Mouse (Mus musculus) T-helper 1 cell (primary cell): ENCODE data around the gene Hist1h4a.

Experiments used
- in situ Hi-C: fragments of 300-600 bp; cut with MboI, MseI; formaldehyde crosslinking; loops from one replicate; pipeline ENCODE4 v1.15.1; 2025; ENCODE audit warnings: high pct_unique_total_duplicates

The Hist1h4a gene

DNA sequence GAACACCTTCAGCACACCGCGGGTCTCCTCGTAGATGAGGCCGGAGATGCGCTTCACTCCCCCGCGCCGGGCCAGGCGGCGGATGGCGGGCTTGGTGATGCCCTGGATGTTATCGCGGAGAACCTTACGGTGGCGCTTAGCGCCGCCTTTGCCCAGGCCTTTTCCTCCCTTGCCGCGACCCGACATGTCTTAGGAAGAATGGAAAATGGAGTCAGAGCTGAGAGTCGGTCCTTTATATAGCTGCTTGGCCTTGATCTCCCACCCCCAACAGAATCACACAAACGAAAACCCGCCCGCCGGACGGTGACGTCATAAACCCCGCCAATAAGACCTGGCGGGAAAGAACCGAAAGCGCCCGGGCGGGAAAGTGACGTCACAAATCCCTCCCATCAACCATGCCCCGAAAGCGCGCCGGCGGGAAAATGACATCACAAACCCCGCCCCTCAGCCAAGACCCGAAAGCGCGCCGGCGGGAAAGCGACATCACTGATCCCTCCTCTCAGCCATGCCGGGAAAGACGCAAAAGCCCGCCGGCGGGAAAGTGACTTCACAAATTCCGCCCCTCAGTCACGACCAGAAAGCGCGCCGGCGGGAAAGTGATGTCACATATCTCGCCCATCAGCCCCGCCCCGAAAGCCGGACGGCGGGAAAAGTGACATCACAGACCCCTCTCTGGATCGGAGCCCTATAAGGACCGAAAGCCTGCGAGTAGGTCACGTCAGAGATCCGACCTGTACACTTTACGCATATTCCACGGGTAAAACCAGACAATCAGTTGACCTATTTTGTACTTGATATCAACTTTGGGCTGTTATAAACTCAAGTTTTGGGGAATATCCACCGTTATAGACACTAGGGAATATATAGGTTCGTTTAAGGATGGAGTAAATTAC is at the start of gene Hist1h4a:
TSS of gene Hist1h4a (minus strand) at position 259 of the 893 bp plus-strand sequence.
- in situ Hi-C loops: loop anchor here (10.0 to 25.0 kb wide), 3 partner anchors 854 to 1974 kb away; partner anchors contain the start of genes Gmnn, Hist1h1b, Hist1h2an and Hist1h2bp

DNA sequence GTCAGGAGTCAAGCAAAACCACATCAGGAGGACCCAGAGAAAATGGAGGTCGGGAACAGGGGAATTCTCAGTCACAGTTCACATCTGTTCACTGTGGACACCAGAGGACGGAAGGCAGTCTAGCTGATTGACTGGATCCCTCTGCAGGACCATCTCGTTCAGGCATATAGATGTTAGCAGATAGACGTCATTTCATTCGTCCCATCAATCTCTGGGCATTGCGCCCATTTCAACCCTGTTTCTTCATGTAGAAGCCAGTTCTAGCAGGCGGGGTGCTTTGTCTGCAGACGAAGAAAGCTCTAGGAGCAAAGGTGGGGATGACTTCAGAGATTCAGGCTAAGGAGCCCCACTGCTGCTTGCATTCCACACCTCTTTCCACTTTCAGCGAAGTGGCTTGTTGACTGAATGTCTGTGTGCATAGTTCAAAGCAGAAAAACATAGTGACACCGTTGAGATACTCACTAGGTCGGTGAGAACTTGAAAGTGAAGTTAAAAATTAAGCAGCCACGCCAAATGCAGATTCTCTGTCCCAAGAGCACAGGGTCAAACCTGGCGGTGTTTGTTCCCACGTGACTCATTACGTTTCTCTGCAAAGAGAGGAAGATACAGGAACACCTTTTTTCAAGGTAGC is 45.5 kb upstream of the Hist1h4a start, which contains the start of gene Slc17a2:
TSS of gene Slc17a2 (plus strand) at position 572 of the 631 bp plus-strand sequence.
- in situ Hi-C loops: no loop called here

DNA sequence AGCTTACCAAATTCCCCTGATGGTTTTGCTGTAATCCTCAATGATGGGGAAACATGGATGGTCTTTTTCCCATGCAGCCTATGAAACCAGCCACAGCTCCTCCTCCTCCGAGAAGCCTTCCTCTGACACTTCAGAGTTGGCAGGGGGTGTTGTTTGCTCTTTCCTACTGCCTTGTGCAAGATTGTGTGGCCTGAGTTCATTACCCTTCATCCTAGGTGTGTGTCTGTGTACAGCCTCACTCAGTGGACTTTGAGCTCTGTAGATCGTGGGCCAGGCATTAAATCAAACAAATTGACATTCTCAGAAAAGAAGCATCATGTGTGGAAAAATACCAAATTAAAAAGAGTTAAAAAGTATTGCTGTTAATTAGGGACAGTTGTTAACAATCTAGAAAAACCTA is 43.5 kb upstream of the Hist1h4a start:
- in situ Hi-C loops: loop anchor here (5.0 kb wide), 1 partner anchor 508 kb away; no protein-coding TSS in a partner anchor

DNA sequence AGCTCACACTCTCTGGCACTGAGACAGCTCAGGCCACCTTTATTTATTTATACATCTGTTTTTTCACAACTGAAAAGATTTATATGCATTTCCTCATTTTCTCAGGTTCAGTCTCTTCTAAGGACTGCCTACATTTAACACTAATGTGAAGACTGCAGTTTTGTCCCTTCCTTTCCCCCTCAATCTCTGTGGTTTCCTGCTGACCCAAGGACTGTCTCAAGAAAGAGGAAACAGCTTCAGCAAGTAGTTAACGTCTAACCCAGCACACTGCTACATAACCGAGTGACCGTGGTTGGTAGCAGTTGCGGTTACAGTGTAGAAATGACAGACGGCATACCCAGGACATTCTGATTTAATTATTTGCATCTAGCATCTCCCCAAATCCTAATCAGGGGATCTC is 38.4 kb upstream of the Hist1h4a start:
- in situ Hi-C loops: loop anchor here (5.0 kb wide), 1 partner anchor 73 kb away; no protein-coding TSS in a partner anchor

DNA sequence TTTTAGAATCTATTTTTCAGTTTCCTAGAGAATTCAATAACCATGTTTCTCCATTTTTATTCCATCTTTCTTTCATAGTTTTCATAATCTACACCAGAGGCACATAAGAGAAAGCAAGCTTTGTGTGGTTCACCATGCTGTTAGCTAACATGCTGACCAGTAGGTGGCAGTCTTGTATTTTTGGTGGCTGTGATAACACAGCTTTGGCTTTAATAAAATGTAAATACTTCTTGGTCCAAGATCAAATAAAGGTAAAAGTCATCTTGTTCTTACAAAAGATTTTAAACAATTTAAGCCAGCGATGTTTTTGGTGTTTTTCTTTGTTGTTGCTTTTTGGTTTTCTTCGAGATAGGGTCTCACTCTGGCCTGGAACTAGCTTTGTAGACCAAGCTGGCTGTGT is 31.5 kb upstream of the Hist1h4a start:
- in situ Hi-C loops: no loop called here

DNA sequence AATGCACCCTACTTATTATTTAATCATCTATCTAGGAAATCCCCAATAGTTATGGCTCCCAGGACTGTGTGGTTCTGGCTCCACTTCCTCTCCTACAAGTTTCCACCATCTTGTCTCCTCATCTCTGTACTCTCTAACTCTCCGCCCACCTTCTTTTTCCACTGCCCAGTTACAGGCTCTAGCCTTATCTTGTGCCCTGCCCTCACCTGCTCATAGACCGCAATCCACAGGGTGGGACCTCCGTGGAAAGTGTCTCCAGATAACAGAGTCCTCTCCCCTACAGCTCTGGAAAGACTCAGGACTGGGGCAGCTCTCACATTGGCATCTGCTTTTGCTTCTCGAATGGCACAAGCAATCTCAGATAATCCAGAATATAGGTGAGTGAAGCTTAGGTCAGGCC is 18.0 kb upstream of the Hist1h4a start:
- in situ Hi-C loops: no loop called here

DNA sequence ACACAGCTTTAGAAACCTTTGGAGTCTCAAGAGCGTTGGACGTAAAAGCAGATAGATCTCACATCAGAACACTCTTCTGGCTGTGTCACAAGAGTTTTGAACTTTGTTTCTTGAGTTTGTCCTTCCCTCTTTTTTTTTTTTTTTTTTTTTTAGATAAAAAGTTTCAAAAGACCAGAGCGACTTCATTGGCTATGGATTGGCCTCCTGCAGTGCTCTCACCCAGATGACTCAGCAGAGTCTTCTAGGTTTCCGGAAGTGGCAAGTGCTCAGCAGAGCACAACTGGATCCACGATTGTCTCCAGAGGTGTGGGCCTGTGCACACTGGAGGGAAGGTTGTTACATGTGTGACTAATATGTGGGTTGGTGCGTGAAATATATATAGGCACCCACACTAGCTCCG is 17.3 kb upstream of the Hist1h4a start:
- in situ Hi-C loops: no loop called here

DNA sequence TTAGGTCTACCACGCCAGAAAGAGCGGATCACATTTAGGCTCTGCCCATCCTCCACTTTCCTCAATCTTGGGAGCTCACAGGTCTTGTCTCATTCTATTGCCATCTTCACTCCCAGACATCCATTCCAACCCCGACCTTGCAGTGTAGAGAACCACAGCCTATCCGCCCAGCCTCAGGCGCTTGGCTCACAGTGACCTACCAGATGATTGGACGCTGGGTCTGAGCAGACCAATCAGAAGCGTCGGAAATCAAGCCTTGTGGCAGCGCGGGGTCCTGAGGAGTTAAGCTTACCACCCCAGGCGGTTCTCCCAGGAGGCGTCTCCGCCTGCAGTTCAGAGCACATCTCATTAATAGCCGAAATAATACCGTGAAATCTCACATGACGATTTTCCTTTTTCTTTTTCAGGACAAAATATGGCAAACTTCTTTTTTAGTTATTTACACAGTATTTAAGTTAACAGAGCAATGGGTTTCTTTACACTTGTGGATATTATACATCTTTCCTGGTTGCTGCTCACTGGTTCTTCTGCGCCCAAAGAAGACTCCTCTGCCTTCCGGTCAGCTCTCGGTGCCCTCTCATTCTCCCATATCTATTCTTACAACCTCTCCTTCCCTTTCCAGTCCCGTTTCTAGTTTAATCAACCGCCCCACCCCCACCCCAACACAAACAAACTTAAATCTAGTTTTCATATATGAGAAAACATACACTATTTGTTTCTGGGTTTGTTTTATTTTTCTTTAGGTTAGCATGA is 11.7 kb upstream of the Hist1h4a start:
- in situ Hi-C loops: loop anchor here (25.0 kb wide), 2 partner anchors 990 to 1985 kb away; partner anchors contain the start of genes Gmnn, Hist1h1b, Hist1h2an and Hist1h2bp

DNA sequence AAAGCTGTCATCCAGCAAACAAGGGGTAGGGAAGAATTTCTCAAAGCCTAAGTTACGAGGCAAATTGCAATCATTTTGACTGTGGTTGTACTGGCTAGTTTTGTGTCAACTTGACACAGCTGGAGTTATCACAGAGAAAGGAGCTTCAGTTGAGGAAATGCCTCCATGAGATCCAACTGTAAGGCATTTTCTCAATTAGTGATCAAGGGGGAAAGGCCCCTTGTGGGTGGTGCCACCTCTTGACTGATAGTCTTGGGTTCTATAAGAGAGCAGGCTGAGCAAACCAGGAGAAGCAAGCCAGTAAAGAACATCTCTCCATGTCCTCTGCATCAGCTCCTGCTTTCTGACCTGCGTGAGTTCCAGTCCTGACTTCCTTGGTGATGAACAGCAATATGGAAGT is 8.6 kb upstream of the Hist1h4a start, which contains the start of gene Trim38:
TSS of gene Trim38 (plus strand) at position 301 of the 400 bp plus-strand sequence.
- in situ Hi-C loops: loop anchor here (10.0 to 25.0 kb wide), 3 partner anchors 845 to 1982 kb away; partner anchors contain the start of genes Gmnn, Hist1h1b, Hist1h2an and Hist1h2bp

DNA sequence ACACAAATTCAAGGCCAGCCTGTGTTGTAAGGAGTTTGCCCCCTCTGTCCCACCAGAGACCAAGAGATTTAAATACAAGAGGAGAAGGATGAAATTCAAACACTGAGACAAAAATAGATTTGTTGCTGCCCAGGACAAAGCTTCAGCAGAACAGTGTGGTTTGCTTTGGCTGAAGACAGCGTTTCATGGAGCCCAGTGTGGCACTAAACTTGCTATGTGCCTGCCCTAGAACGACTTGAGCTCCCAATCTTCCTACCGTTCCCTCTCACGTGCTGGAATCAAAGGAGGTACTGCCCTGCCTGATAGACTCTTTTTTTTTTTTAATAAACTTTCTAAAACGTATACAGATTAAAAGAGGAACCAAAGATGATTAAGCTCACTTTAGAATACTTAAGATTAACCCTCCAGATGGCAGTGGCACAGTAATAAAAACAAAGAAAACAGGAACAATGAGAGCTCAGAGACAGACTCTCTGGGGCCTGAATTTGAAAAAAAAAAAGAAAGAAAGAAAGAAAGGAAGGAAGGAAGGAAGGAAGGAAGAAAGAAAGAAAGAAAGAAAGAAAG is 7.9 kb upstream of the Hist1h4a start:
- in situ Hi-C loops: loop anchor here (10.0 to 25.0 kb wide), 3 partner anchors 846 to 1982 kb away; partner anchors contain the start of genes Gmnn, Hist1h1b, Hist1h2an and Hist1h2bp

DNA sequence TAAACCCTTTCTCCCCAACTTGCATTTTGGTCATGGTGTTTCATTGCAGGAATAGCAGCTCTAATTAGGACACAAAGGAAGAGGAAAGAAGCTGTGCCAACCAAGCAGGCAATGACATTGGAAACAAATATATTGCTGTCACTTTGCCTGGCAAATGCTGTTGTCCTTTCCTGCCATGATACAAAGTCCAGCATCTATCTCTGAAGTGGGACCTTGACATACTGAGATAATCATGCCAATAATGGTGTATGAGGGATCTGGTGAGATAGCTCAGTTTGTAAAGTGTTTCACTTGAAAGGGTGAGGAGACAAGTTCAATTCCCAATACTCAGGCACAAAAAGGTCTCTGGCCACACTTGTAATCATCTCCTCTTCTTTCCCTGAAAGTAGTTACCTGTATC is 5.7 kb upstream of the Hist1h4a start:
- in situ Hi-C loops: loop anchor here (10.0 to 25.0 kb wide), 3 partner anchors 848 to 1979 kb away; partner anchors contain the start of genes Gmnn, Hist1h1b, Hist1h2an and Hist1h2bp

DNA sequence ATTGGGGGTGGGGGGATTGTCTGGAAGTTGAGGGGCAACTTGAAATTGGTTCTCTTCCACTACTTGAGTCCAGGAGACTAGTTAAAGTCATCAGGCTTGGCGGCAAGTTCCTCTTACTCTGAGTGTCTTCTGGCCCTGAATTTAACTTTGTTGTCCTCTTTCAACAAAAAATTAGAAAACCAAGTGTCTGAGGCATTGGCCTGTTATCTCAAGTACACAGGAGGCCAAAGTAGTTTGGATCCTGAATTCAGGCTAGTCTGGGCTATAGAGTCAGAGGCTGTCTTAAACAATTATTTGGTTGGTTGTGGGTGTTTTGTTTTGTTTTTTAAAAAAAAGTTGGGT is 4.1 kb upstream of the Hist1h4a start:
- in situ Hi-C loops: loop anchor here (10.0 to 25.0 kb wide), 3 partner anchors 850 to 1978 kb away; partner anchors contain the start of genes Gmnn, Hist1h1b, Hist1h2an and Hist1h2bp

DNA sequence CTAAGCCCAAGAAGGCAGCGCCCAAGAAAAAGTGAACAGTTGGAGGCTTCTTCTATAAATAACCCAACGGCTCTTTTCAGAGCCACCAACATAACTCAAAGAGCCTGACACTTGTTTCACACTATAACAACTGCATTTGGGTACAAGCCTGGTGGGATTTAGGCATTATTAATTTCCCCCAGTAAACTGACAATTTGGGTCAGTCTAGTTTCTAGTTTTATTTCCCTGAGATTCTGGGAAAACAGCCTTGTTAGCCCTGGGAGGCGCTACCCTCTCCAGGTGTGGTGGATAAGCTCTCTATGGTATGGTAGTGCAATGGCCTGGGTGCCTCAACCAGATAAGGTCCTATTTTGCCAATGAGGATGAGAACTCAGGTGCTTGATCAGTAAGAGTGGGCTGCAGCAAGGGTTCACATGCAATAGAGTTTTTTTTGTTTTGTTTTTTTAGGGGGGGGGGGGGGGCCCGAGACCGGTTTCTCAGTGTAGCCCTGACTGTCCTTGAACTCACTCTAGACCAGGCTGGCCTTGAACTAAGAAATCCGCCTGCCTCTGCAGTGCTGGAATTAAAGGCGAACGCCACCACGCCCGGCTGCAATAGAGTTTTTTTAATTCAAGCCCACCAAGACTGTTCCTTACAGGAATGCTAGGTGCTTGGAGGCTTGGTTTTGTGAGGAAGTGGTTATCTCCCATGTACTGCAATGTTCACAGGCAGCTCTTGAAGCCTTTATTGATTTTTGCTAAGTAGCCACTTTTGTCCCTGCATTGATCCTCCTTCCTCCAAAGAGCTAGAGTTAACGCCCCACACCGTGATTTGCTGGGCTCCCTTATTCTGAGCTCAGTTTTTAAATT is 3.5 kb upstream of the Hist1h4a start:
- in situ Hi-C loops: loop anchor here (10.0 to 25.0 kb wide), 3 partner anchors 850 to 1977 kb away; partner anchors contain the start of genes Gmnn, Hist1h1b, Hist1h2an and Hist1h2bp

DNA sequence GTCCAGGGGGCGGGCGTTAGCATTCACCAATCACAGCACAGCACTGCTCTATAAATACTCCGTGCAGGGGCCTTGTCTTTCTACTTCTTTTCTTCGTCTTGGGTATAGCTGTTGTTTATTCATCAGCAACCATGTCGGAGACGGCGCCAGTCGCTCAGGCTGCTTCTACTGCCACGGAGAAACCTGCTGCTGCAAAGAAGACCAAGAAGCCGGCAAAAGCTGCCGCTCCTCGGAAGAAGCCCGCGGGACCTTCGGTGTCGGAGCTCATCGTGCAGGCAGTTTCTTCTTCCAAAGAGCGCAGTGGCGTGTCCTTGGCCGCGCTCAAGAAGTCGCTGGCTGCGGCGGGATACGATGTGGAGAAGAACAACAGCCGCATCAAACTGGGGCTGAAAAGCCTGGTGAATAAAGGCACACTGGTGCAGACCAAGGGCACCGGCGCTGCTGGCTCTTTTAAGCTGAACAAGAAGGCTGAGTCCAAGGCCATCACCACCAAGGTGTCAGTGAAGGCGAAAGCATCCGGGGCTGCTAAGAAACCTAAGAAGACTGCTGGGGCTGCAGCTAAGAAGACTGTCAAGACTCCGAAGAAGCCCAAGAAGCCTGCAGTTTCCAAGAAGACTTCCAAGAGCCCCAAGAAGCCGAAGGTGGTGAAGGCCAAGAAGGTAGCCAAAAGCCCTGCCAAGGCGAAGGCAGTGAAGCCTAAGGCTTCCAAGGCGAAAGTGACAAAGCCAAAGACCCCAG is 2.7 kb upstream of the Hist1h4a start, which contains the start of gene Hist1h1a:
TSS of gene Hist1h1a (plus strand) at position 81 of the 738 bp plus-strand sequence.
- in situ Hi-C loops: loop anchor here (10.0 to 25.0 kb wide), 3 partner anchors 851 to 1976 kb away; partner anchors contain the start of genes Gmnn, Hist1h1b, Hist1h2an and Hist1h2bp

DNA sequence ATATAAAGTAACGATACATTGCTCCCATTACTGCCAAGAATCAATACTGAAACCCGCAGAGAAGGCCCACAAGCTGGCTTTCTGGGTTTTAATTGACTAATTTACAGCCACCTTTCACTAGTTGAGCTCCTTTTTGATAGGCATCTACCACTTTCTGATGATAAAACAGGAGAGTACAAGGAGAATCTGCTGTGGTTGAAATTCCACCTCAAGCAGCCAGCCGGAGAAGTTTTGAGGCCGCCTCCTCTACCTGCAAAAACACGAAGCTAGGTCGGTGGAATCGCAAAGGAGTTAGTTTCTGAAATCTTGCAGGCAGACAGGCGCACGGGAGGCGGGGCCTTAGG is 2.2 kb upstream of the Hist1h4a start:
- in situ Hi-C loops: loop anchor here (10.0 to 25.0 kb wide), 3 partner anchors 852 to 1976 kb away; partner anchors contain the start of genes Gmnn, Hist1h1b, Hist1h2an and Hist1h2bp

DNA sequence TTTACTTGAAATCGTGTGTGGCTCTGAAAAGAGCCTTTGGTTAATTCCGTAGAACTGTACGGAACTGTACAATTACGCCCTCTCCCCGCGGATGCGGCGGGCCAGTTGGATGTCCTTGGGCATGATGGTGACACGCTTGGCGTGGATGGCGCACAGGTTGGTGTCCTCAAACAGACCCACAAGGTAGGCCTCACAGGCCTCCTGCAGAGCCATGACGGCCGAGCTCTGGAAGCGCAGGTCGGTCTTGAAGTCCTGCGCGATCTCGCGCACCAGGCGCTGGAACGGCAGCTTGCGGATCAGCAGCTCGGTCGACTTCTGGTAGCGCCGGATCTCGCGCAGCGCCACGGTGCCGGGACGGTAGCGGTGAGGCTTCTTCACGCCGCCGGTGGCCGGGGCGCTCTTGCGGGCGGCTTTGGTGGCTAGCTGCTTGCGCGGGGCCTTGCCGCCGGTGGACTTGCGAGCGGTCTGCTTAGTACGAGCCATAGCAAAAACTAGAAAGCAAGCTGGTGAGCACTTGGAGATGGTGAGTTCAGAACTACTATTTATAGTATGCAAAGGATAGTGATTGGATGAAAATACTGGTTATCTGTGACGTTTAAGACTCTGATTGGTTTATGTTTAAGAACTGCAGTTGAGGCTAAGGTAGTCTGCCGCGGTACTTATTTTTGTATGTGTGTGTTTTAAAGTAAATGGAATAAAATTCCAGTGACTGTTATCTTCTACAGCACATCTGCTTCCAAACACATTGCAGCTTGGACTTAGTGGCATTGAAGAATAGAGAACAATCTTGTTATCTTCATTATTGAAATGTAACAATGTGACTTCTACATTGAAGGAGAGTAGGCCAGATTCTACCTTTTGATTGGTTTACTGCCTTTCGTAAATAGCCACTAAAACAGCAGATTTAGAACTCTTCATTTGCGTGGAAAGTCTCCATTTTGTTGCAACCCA is 1.1 kb upstream of the Hist1h4a start, which contains the start of gene Hist1h3a:
TSS of gene Hist1h3a (minus strand) at position 516 of the 951 bp plus-strand sequence.
- in situ Hi-C loops: loop anchor here (10.0 to 25.0 kb wide), 3 partner anchors 853 to 1975 kb away; partner anchors contain the start of genes Gmnn, Hist1h1b, Hist1h2an and Hist1h2bp
